Mouse (Mus musculus) naive thymus-derived CD4-positive, alpha-beta T cell, adult 5 months (primary cell): ENCODE data around the gene Ppp2r1b. TPM values are rescaled to one million over a fixed set of nuclear protein-coding genes. Genes with fewer than 3 reads are reported as not detected.

Experiments used
- polyA plus RNA-seq: library from polyadenylated mRNA; unstranded; fragments of 100-300 nt; shearing (Covaris generic); gene quantifications from one replicate; pipeline ENCODE4 v1.2.1, GENCODE M21; 2017

Ppp2r1b gene
- 98.5 TPM for polyA plus RNA-seq

GRCm38 (mm10) chr9:50845081-50845480 is at the start of gene Ppp2r1b:
TSS of gene Ppp2r1b (plus strand) at chr9:50845301.

Other genes starting within 250 kb of the Ppp2r1b start
- 121 TPM for gene Sdhd, start 241.5 kb upstream of the Ppp2r1b start, polyA plus RNA-seq
- gene Timm8b, start 241.4 kb upstream of the Ppp2r1b start, polyA plus RNA-seq = 60.8 TPM
- 0.45 TPM for gene Pih1d2, start 228.0 kb upstream of the Ppp2r1b start, polyA plus RNA-seq
- gene Nkapd1, start 227.8 kb upstream of the Ppp2r1b start, polyA plus RNA-seq = 24.3 TPM
- 37.1 TPM for gene Dlat, start 185.5 kb upstream of the Ppp2r1b start, polyA plus RNA-seq
- gene Dixdc1, start 105.8 kb upstream of the Ppp2r1b start, polyA plus RNA-seq = not detected
- gene 2310030G06Rik, start 98.8 kb upstream of the Ppp2r1b start, polyA plus RNA-seq = not detected
- gene Cryab, start 94.0 kb upstream of the Ppp2r1b start, polyA plus RNA-seq = not detected
- gene Hspb2, start 92.9 kb upstream of the Ppp2r1b start, polyA plus RNA-seq = not detected
- gene Fdxacb1, start 77.1 kb upstream of the Ppp2r1b start, polyA plus RNA-seq = 7.6 TPM
- gene Alg9, start 70.3 kb upstream of the Ppp2r1b start, polyA plus RNA-seq = 22.7 TPM
- 8.6 TPM for gene 1110032A03Rik, start 69.8 kb upstream of the Ppp2r1b start, polyA plus RNA-seq
- 59.9 TPM for gene Sik2, start 163.8 kb downstream of the Ppp2r1b start, polyA plus RNA-seq
- not detected for gene Btg4, start 215.6 kb downstream of the Ppp2r1b start, polyA plus RNA-seq
- not detected for gene Layn, start 231.8 kb downstream of the Ppp2r1b start, polyA plus RNA-seq